Mouse (Mus musculus) intestine, embryonic 16.5 days (tissue): ENCODE data around the gene Defb33. TPM values are rescaled to one million over a fixed set of nuclear protein-coding genes. Genes with fewer than 3 reads are reported as not detected.

Experiments used
- ATAC-seq: fragments of 200-750 bp; cut with Nextera tagmentation; 2 replicates; pipeline ENCODE4 v1.8.0; 2017; ENCODE audit warnings: moderate TSS enrichment, moderate library complexity
- H3K27ac ChIP-seq: fragments of 300-500 bp; sonication (generic); 2 replicates; pipeline ENCODE4 v1.5.1; 2014; ENCODE audit warnings: mild to moderate bottlenecking, low read length
- H3K27me3 ChIP-seq: fragments of 300-500 bp; sonication (generic); replicated peaks from 2 replicates; pipeline ENCODE4 v1.6.1; 2014; ENCODE audit warnings: low read length, control low read depth, mixed read lengths; ENCODE audit not compliant: control insufficient read depth, insufficient read depth
- H3K36me3 ChIP-seq: fragments of 300-500 bp; sonication (generic); 2 replicates; pipeline ENCODE4 v1.6.1; 2014; ENCODE audit warnings: low read length, control low read depth; ENCODE audit not compliant: control insufficient read depth, insufficient read depth
- H3K4me1 ChIP-seq: fragments of 300-500 bp; sonication (generic); 2 replicates; pipeline ENCODE4 v1.6.1; 2014; ENCODE audit warnings: low read length, control low read depth, mixed read lengths; ENCODE audit not compliant: control insufficient read depth, insufficient read depth
- H3K4me2 ChIP-seq: fragments of 300-500 bp; sonication (generic); 2 replicates; pipeline ENCODE4 v1.6.1; 2014; ENCODE audit warnings: low read depth, low read length, control low read depth
- H3K4me3 ChIP-seq: fragments of 300-500 bp; sonication (generic); 2 replicates; pipeline ENCODE4 v1.5.1; 2014; ENCODE audit warnings: mild to moderate bottlenecking, low read length
- H3K9ac ChIP-seq: fragments of 300-500 bp; sonication (generic); 2 replicates; pipeline ENCODE4 v1.6.1; 2014; ENCODE audit warnings: low read depth, low read length
- H3K9me3 ChIP-seq: fragments of 300-500 bp; sonication (generic); 2 replicates; pipeline ENCODE4 v1.6.1; 2016; ENCODE audit warnings: low read length, control low read depth; ENCODE audit not compliant: control insufficient read depth
- WGBS: fragments of 180-500 bp; shearing (Covaris S2); extraction: QIAGEN DNeasy Blood & Tissue Kit; methylation state at CpG from one replicate; pipeline ENCODE4 v1.1.7; 2014; 5-methylcytosine and 5-hydroxymethylcytosine counted together
- polyA plus RNA-seq: library from polyadenylated mRNA; unstranded; fragments of >200 nt; fragmentation: Nextera tagmentation; extraction: Ambion mirVana; gene quantifications from 2 replicates; pipeline ENCODE4 v1.2.1, GENCODE M21; 2015

The Defb33 gene
- polyA plus RNA-seq: not detected in 2 replicates

DNA sequence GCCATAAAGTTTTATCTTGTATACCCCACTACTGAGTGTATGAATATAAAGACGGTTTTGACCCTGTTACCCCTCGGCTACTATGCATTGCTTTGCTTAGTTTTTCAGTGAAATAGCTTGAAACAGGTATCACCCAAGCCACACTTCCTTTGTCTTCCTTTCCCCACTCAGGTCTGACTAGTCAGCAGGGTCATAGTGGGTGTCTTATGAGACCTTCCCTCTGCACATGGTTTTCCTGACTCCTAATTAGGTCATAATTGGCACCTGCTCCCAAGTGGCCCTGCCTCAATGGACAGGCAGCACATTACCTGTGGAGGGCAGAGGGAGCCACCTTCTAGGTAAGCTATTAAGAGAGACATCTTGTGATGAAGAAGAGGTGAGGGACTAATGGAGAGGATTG, at the start of gene Defb33:
Gene Defb33, plus strand, starts transcription at position 301 of the 400 bp plus-strand sequence.
- Histone ChIP-seq H3K27ac (no peak within 1 kb of the TSS), H3K9me3 (no peaks in the 10 kb centered on the region), H3K4me2 (no peak within 1 kb of the TSS), H3K4me3 (no peak within 1 kb of the TSS), H3K36me3 (no peaks in the 10 kb centered on the region), H3K4me1 (no peaks in the 10 kb centered on the region), H3K9ac (no peak within 1 kb of the TSS), H3K27me3 (no peaks in the 10 kb centered on the region)
- 89% methylated on average over 2 of the region's 2 CpGs for WGBS
- ATAC-seq: no peak

- Histone ChIP-seq H3K4me2 (no peak overlapping the region), H3K36me3 (no peaks in the 10 kb centered on the region), H3K4me1 (no peaks in the 10 kb centered on the region), H3K9ac (no peak overlapping the region), H3K9me3 (no peaks in the 10 kb centered on the region), H3K27ac (no peak overlapping the region), H3K27me3 (no peaks in the 10 kb centered on the region), H3K4me3 (no peak overlapping the region)
- WGBS: 33% methylated on average over 6 of the region's 6 CpGs
- no peak for ATAC-seq
Observed at GRCm38 (mm10) chr8:20874608-20875007, 17.9 kb upstream of the Defb33 start.

- Histone ChIP-seq H3K9ac (no peak within 1 kb of the TSS), H3K9me3 (peaks cover 5% of the 10 kb centered on the region), H3K27ac (no peak within 1 kb of the TSS), H3K4me2 (no peak within 1 kb of the TSS), H3K4me1 (no peaks in the 10 kb centered on the region), H3K36me3 (no peaks in the 10 kb centered on the region), H3K4me3 (no peak within 1 kb of the TSS), H3K27me3 (no peaks in the 10 kb centered on the region)
- no peak for ATAC-seq
- 61% methylated on average over 2 of the region's 2 CpGs for WGBS
Observed at GRCm38 (mm10) chr8:20902527-20902926, 10.1 kb downstream of the Defb33 start, which contains the start of gene Gm15056. Gene Gm15056, minus strand, starts transcription at chr8:20902627.

- Histone ChIP-seq H3K4me1 (no peaks in the 10 kb centered on the region), H3K9me3 (no peaks in the 10 kb centered on the region; the same call in 1 of the 2 replicates), H3K36me3 (no peaks in the 10 kb centered on the region), H3K9ac (no peak overlapping the region), H3K4me2 (no peak overlapping the region), H3K4me3 (no peak overlapping the region), H3K27me3 (no peaks in the 10 kb centered on the region), H3K27ac (no peak overlapping the region)
- WGBS: 93% methylated on average over 2 of the region's 2 CpGs
- no peak for ATAC-seq
Observed at GRCm38 (mm10) chr8:20907119-20907518, 14.7 kb downstream of the Defb33 start.

GRCm38 (mm10) chr8:20908256-20908655, 15.8 kb downstream of the Defb33 start:
- Histone ChIP-seq H3K27me3 (no peaks in the 10 kb centered on the region), H3K27ac (no peak overlapping the region), H3K36me3 (no peaks in the 10 kb centered on the region), H3K9me3 (no peaks in the 10 kb centered on the region), H3K4me2 (no peak overlapping the region), H3K9ac (no peak overlapping the region), H3K4me1 (no peaks in the 10 kb centered on the region), H3K4me3 (no peak overlapping the region)
- 69% methylated on average over 2 of the region's 2 CpGs for WGBS
- no peak for ATAC-seq

GRCm38 (mm10) chr8:20912288-20912687, 19.8 kb downstream of the Defb33 start:
- no peak for ATAC-seq
- no peaks in the 10 kb centered on the region for H3K9me3 ChIP-seq
- 88% methylated on average over 1 of the region's 1 CpGs for WGBS
- no peak overlapping the region for H3K4me2 ChIP-seq
- no peaks in the 10 kb centered on the region for H3K27me3 ChIP-seq
- H3K9ac ChIP-seq: no peak overlapping the region
- no peaks in the 10 kb centered on the region for H3K4me1 ChIP-seq
- no peak overlapping the region for H3K4me3 ChIP-seq
- H3K36me3 ChIP-seq: no peaks in the 10 kb centered on the region
- H3K27ac ChIP-seq: no peak overlapping the region

- H3K9ac ChIP-seq: no peak within 1 kb of the TSS
- no peaks in the 10 kb centered on the region for H3K4me1 ChIP-seq
- no peak within 1 kb of the TSS for H3K4me2 ChIP-seq
- no peak within 1 kb of the TSS for H3K4me3 ChIP-seq
- no peak within 1 kb of the TSS for H3K27ac ChIP-seq
- H3K36me3 ChIP-seq: no peaks in the 10 kb centered on the region
- no peak for ATAC-seq
- no peaks in the 10 kb centered on the region for H3K27me3 ChIP-seq
- 73% methylated on average over 3 of the region's 3 CpGs for WGBS
- H3K9me3 ChIP-seq: no peaks in the 10 kb centered on the region; the same call in 1 of the 2 replicates
Observed at GRCm38 (mm10) chr8:20921971-20922370, 29.5 kb downstream of the Defb33 start, which contains the start of gene Gm6040. Gene Gm6040, minus strand, starts transcription at chr8:20922071.

GRCm38 (mm10) chr8:20944610-20945009, 52.1 kb downstream of the Defb33 start, which contains the start of gene AY761185:
Gene AY761185, minus strand, starts transcription at chr8:20944710.
- Histone ChIP-seq H3K27ac (no peak within 1 kb of the TSS), H3K36me3 (no peaks in the 10 kb centered on the region), H3K9me3 (0 out of 2 replicates have a peak, but pooled peaks cover 3% of the 10 kb centered on the region), H3K4me3 (no peak within 1 kb of the TSS), H3K4me2 (no peak within 1 kb of the TSS), H3K9ac (no peak within 1 kb of the TSS), H3K27me3 (no peaks in the 10 kb centered on the region), H3K4me1 (no peaks in the 10 kb centered on the region)
- 80% methylated on average over 3 of the region's 3 CpGs for WGBS
- no peak for ATAC-seq
